Mouse (Mus musculus) urinary bladder, postnatal 14 days (tissue): ENCODE results near the gene Itsn2.
"Not testable (repeated sequence)": the region's sequence is repeated elsewhere in the genome, so short reads cannot be mapped to it uniquely, and the experiment has no call there.

Experiments
- DNase-seq: peaks from one replicate; pipeline ENCODE4 v3.0.0; 2021; ENCODE audit warnings: low spot score

Itsn2 gene

GRCm38 (mm10) chr12:4598666-4599428 is 6.4 kb downstream of the Itsn2 start:
- no peak for DNase-seq

GRCm38 (mm10) chr12:4599713-4600112 is 7.3 kb downstream of the Itsn2 start:
- no peak for DNase-seq

GRCm38 (mm10) chr12:4606625-4607024 is 14.2 kb downstream of the Itsn2 start:
- DNase-seq: no peak

GRCm38 (mm10) chr12:4614722-4615121 is 22.3 kb downstream of the Itsn2 start:
- DNase-seq: no peak

GRCm38 (mm10) chr12:4624201-4624600 is 31.8 kb downstream of the Itsn2 start:
- DNase-seq: no peak

- no peak for DNase-seq
These were observed 40.5 kb downstream of the Itsn2 start for GRCm38 (mm10) chr12:4632957-4633356.

GRCm38 (mm10) chr12:4638438-4638837 is 46.0 kb downstream of the Itsn2 start:
- DNase-seq: no peak

GRCm38 (mm10) chr12:4640737-4641136 is 48.3 kb downstream of the Itsn2 start:
- DNase-seq: no peak

GRCm38 (mm10) chr12:4656813-4657212 is 64.4 kb downstream of the Itsn2 start:
- DNase-seq: no peak

- no peak for DNase-seq
These were observed 72.7 kb downstream of the Itsn2 start for GRCm38 (mm10) chr12:4664929-4665674.

- no peak for DNase-seq
These were observed 73.2 kb downstream of the Itsn2 start for GRCm38 (mm10) chr12:4665675-4666037.

GRCm38 (mm10) chr12:4676336-4676735 is 83.9 kb downstream of the Itsn2 start:
- no peak for DNase-seq

GRCm38 (mm10) chr12:4679971-4680370 is 87.5 kb downstream of the Itsn2 start:
- no peak for DNase-seq

GRCm38 (mm10) chr12:4685441-4685840 is 93.0 kb downstream of the Itsn2 start:
- no peak for DNase-seq

GRCm38 (mm10) chr12:4688386-4688785 is 95.9 kb downstream of the Itsn2 start:
- DNase-seq: no peak

- DNase-seq: no peak
These were observed 96.9 kb downstream of the Itsn2 start for GRCm38 (mm10) chr12:4689341-4689740.

GRCm38 (mm10) chr12:4691193-4691592 is 98.8 kb downstream of the Itsn2 start:
- DNase-seq: no peak

- no peak for DNase-seq
These were observed 102.1 kb downstream of the Itsn2 start for GRCm38 (mm10) chr12:4694534-4694933.

GRCm38 (mm10) chr12:4705626-4706025 is 113.2 kb downstream of the Itsn2 start:
- DNase-seq: not testable (repeated sequence)

- no peak for DNase-seq
These were observed 113.7 kb downstream of the Itsn2 start for GRCm38 (mm10) chr12:4706175-4706574.

GRCm38 (mm10) chr12:4706901-4707300 is 114.5 kb downstream of the Itsn2 start:
- DNase-seq: no peak

- DNase-seq: no peak
These were observed 115.1 kb downstream of the Itsn2 start for GRCm38 (mm10) chr12:4707488-4708017.

- DNase-seq: no peak
These were observed 115.9 kb downstream of the Itsn2 start for GRCm38 (mm10) chr12:4708296-4708695.
